Mouse (Mus musculus) forebrain, embryonic 12.5 days (tissue): ENCODE data around the gene Pde6d. TPM values are rescaled to one million over a fixed set of nuclear protein-coding genes. Genes with fewer than 3 reads are reported as not detected.
"Not testable (repeated sequence)": the region's sequence is repeated elsewhere in the genome, so short reads cannot be mapped to it uniquely, and the experiment has no call there.

Experiments
- ATAC-seq: fragments of 200-750 bp; cut with Nextera tagmentation; 2 replicates; pipeline ENCODE4 v1.8.0; 2017; ENCODE audit warnings: moderate TSS enrichment; ENCODE audit not compliant: low FRiP score
- H3K27ac ChIP-seq: fragments of 300-500 bp; sonication (generic); 2 replicates; pipeline ENCODE4 v1.5.1; 2016; ENCODE audit warnings: mild to moderate bottlenecking
- H3K27me3 ChIP-seq: fragments of 300-500 bp; sonication (generic); 2 replicates; pipeline ENCODE4 v1.6.1; 2016; ENCODE audit warnings: mild to moderate bottlenecking
- H3K36me3 ChIP-seq: fragments of 300-500 bp; sonication (generic); replicated peaks from 2 replicates; pipeline ENCODE4 v1.6.1; 2016; ENCODE audit warnings: mild to moderate bottlenecking
- H3K4me1 ChIP-seq: fragments of 300-500 bp; sonication (generic); 2 replicates; pipeline ENCODE4 v1.6.1; 2016
- H3K4me2 ChIP-seq: fragments of 300-500 bp; sonication (generic); 2 replicates; pipeline ENCODE4 v1.6.1; 2016; ENCODE audit warnings: mild to moderate bottlenecking, moderate library complexity
- H3K4me3 ChIP-seq: fragments of 300-500 bp; sonication (generic); replicated peaks from 2 replicates; pipeline ENCODE4 v1.5.1; 2016; ENCODE audit warnings: mild to moderate bottlenecking
- H3K9ac ChIP-seq: fragments of 300-500 bp; sonication (generic); 2 replicates; pipeline ENCODE4 v1.6.1; 2016; ENCODE audit warnings: mild to moderate bottlenecking
- H3K9me3 ChIP-seq: fragments of 300-500 bp; sonication (generic); 2 replicates; pipeline ENCODE4 v1.6.1; 2016
- WGBS: fragments of 180-500 bp; shearing (Covaris S2); methylation state at CpG from one replicate; pipeline ENCODE4 v1.1.7; 2016; 5-methylcytosine and 5-hydroxymethylcytosine counted together
- polyA plus RNA-seq: library from polyadenylated mRNA; unstranded; fragments of >200 nt; fragmentation: Nextera tagmentation; extraction: Ambion mirVana; gene quantifications from 2 replicates; pipeline ENCODE4 v1.2.1, GENCODE M21; 2016

Gene Pde6d
- polyA plus RNA-seq, 1 experiment from 2014 or later, result 91.7 TPM

GRCm38 (mm10) chr1:86557872-86558271, 24.6 kb downstream of the Pde6d start:
- no peak overlapping the region for H3K4me2 ChIP-seq

GRCm38 (mm10) chr1:86555665-86556064, 26.8 kb downstream of the Pde6d start:
- Histone ChIP-seq H3K4me3 (no peak overlapping the region), H3K36me3 (peaks cover 21% of the 10 kb centered on the region), H3K4me2 (no peak overlapping the region), H3K4me1 (no peaks in the 10 kb centered on the region), H3K27ac (no peak overlapping the region), H3K27me3 (no peaks in the 10 kb centered on the region), H3K9ac (no peak overlapping the region), H3K9me3 (no peaks in the 10 kb centered on the region)
- WGBS, result 80% methylated on average over 3 of the region's 3 CpGs
- ATAC-seq, result no peak

More at GRCm38 (mm10) chr1:86557872-86558271, 24.6 kb downstream of the Pde6d start:
- Histone ChIP-seq H3K4me1 (no peaks in the 10 kb centered on the region), H3K27ac (no peak overlapping the region), H3K27me3 (no peaks in the 10 kb centered on the region), H3K9me3 (no peaks in the 10 kb centered on the region), H3K4me3 (no peak overlapping the region), H3K9ac (no peak overlapping the region), H3K36me3 (peaks cover 18% of the 10 kb centered on the region)
- WGBS, result 86% methylated on average over 7 of the region's 7 CpGs
- no peak for ATAC-seq

GRCm38 (mm10) chr1:86551877-86552276, 30.6 kb downstream of the Pde6d start:
- no peaks in the 10 kb centered on the region for H3K4me1 ChIP-seq
- H3K9me3 ChIP-seq, result no peaks in the 10 kb centered on the region
- H3K4me3 ChIP-seq, result no peak overlapping the region
- H3K9ac ChIP-seq, result no peak overlapping the region
- peaks cover 19% of the 10 kb centered on the region for H3K36me3 ChIP-seq
- WGBS, result 30% methylated on average over 2 of the region's 2 CpGs
- H3K4me2 ChIP-seq, result no peak overlapping the region
- no peak for ATAC-seq
- no peaks in the 10 kb centered on the region for H3K27me3 ChIP-seq
- no peak overlapping the region for H3K27ac ChIP-seq

GRCm38 (mm10) chr1:86551299-86551698, 31.1 kb downstream of the Pde6d start:
- no peak overlapping the region for H3K27ac ChIP-seq
- H3K4me2 ChIP-seq, result no peak overlapping the region
- H3K9me3 ChIP-seq, result no peaks in the 10 kb centered on the region
- no peaks in the 10 kb centered on the region for H3K27me3 ChIP-seq
- no peaks in the 10 kb centered on the region for H3K4me1 ChIP-seq
- H3K4me3 ChIP-seq, result no peak overlapping the region
- 78% methylated on average over 4 of the region's 4 CpGs for WGBS
- H3K9ac ChIP-seq, result no peak overlapping the region
- H3K36me3 ChIP-seq, result peaks cover 16% of the 10 kb centered on the region
- no peak for ATAC-seq

- Histone ChIP-seq H3K4me1 (no peaks in the 10 kb centered on the region), H3K36me3 (peaks cover 52% of the 10 kb centered on the region), H3K27ac (no peak overlapping the region), H3K4me3 (no peak overlapping the region), H3K4me2 (no peak overlapping the region), H3K9ac (no peak overlapping the region), H3K9me3 (no peaks in the 10 kb centered on the region), H3K27me3 (no peaks in the 10 kb centered on the region)
- 25% methylated on average over 3 of the region's 3 CpGs for WGBS
- no peak for ATAC-seq
Measured at GRCm38 (mm10) chr1:86546797-86547196, 35.6 kb downstream of the Pde6d start.

- H3K9ac ChIP-seq, result no peak overlapping the region
- no peak overlapping the region for H3K27ac ChIP-seq
- 89% methylated on average over 2 of the region's 2 CpGs for WGBS
- H3K27me3 ChIP-seq, result no peaks in the 10 kb centered on the region
- no peaks in the 10 kb centered on the region for H3K9me3 ChIP-seq
- ATAC-seq, result no peak
- H3K36me3 ChIP-seq, result peaks cover 52% of the 10 kb centered on the region
- H3K4me3 ChIP-seq, result no peak overlapping the region
- H3K4me2 ChIP-seq, result no peak overlapping the region
- no peaks in the 10 kb centered on the region for H3K4me1 ChIP-seq
Measured at GRCm38 (mm10) chr1:86542584-86542983, 39.8 kb downstream of the Pde6d start.

GRCm38 (mm10) chr1:86539583-86539982, 42.8 kb downstream of the Pde6d start:
- not testable (repeated sequence) for H3K4me1 ChIP-seq, H3K4me3 ChIP-seq, ATAC-seq, H3K27ac ChIP-seq, H3K27me3 ChIP-seq, H3K4me2 ChIP-seq, H3K9ac ChIP-seq, H3K9me3 ChIP-seq
- 94% methylated on average over 12 of the region's 12 CpGs for WGBS
- H3K36me3 ChIP-seq, result peaks cover 32% of the 10 kb centered on the region

GRCm38 (mm10) chr1:86538383-86538782, 44.0 kb downstream of the Pde6d start:
- WGBS, result 72% methylated on average over 3 of the region's 3 CpGs
- Histone ChIP-seq H3K9ac (no peak overlapping the region), H3K4me3 (no peak overlapping the region), H3K27me3 (no peaks in the 10 kb centered on the region), H3K27ac (no peak overlapping the region), H3K4me2 (no peak overlapping the region), H3K4me1 (no peaks in the 10 kb centered on the region), H3K9me3 (no peaks in the 10 kb centered on the region), H3K36me3 (peaks cover 27% of the 10 kb centered on the region)
- no peak for ATAC-seq

GRCm38 (mm10) chr1:86533411-86534130, 48.9 kb downstream of the Pde6d start:
- Histone ChIP-seq H3K9ac (no peak overlapping the region), H3K9me3 (no peaks in the 10 kb centered on the region), H3K27ac (no peak overlapping the region), H3K4me3 (no peak overlapping the region), H3K4me1 (peaks cover 33% of the 10 kb centered on the region), H3K36me3 (peaks cover 38% of the 10 kb centered on the region), H3K4me2 (no peak overlapping the region), H3K27me3 (no peaks in the 10 kb centered on the region)
- 86% methylated on average over 6 of the region's 6 CpGs for WGBS
- ATAC-seq, result no peak

- Histone ChIP-seq H3K4me1 (peaks cover 33% of the 10 kb centered on the region), H3K4me2 (peak overlapping the region; percentile 33; the same call in 1 of the 2 replicates), H3K36me3 (peaks cover 38% of the 10 kb centered on the region), H3K4me3 (0 out of 2 replicates have a peak overlapping the region, but pooled peaks have one; percentile 19), H3K27ac (peak overlapping the region; percentile 77), H3K9ac (0 out of 2 replicates have a peak overlapping the region, but pooled peaks have one; percentile 26), H3K9me3 (no peaks in the 10 kb centered on the region), H3K27me3 (no peaks in the 10 kb centered on the region)
- peak; percentile 36; the same call in 1 of the 2 replicates for ATAC-seq
- 24% methylated on average over 11 of the region's 11 CpGs for WGBS
Measured at GRCm38 (mm10) chr1:86532362-86533051, 49.9 kb downstream of the Pde6d start.

- peaks cover 38% of the 10 kb centered on the region for H3K36me3 ChIP-seq
- ATAC-seq, result peak; percentile 27
- peaks cover 33% of the 10 kb centered on the region for H3K4me1 ChIP-seq
- peak overlapping the region; percentile 33 for H3K4me2 ChIP-seq
- H3K27me3 ChIP-seq, result no peaks in the 10 kb centered on the region
- peak overlapping the region; percentile 77 for H3K27ac ChIP-seq
- H3K4me3 ChIP-seq, result peak overlapping the region; percentile 19; the same call in 1 of the 2 replicates
- no peaks in the 10 kb centered on the region for H3K9me3 ChIP-seq
- 6% methylated on average over 13 of the region's 13 CpGs for whole genome bisulfite sequencing
- peak overlapping the region; percentile 26; the same call in 1 of the 2 replicates for H3K9ac ChIP-seq
Measured at GRCm38 (mm10) chr1:86531547-86532321, 50.7 kb downstream of the Pde6d start.
